Mouse (Mus musculus) hindbrain, embryonic 13.5 days (tissue): ENCODE measurements around the gene Cop1. TPM values are rescaled to one million over a fixed set of nuclear protein-coding genes. Genes with fewer than 3 reads are reported as not detected.

Source experiments
- ATAC-seq: fragments of 200-750 bp; cut with Nextera tagmentation; 2 replicates; pipeline ENCODE4 v1.8.0; 2017; ENCODE audit warnings: moderate TSS enrichment; ENCODE audit not compliant: low FRiP score
- H3K27ac ChIP-seq: fragments of 300-500 bp; sonication (generic); 2 replicates; pipeline ENCODE4 v1.5.1; 2015; ENCODE audit warnings: inconsistent platforms, mild to moderate bottlenecking, moderate library complexity
- H3K27me3 ChIP-seq: fragments of 300-500 bp; sonication (generic); 2 replicates; pipeline ENCODE4 v1.6.1; 2015; ENCODE audit warnings: mild to moderate bottlenecking, inconsistent platforms
- H3K36me3 ChIP-seq: fragments of 300-500 bp; sonication (generic); 2 replicates; pipeline ENCODE4 v1.6.1; 2015; ENCODE audit warnings: mild to moderate bottlenecking, inconsistent platforms
- H3K4me1 ChIP-seq: fragments of 300-500 bp; sonication (generic); replicated peaks from 2 replicates; pipeline ENCODE4 v1.6.1; 2015; ENCODE audit warnings: inconsistent platforms
- H3K4me2 ChIP-seq: fragments of 300-500 bp; sonication (generic); 2 replicates; pipeline ENCODE4 v1.6.1; 2015; ENCODE audit warnings: inconsistent platforms, mild to moderate bottlenecking, moderate library complexity
- H3K4me3 ChIP-seq: fragments of 300-500 bp; sonication (generic); 2 replicates; pipeline ENCODE4 v1.5.1; 2015; ENCODE audit warnings: mild to moderate bottlenecking, inconsistent platforms
- H3K9ac ChIP-seq: fragments of 300-500 bp; sonication (generic); 2 replicates; pipeline ENCODE4 v1.6.1; 2015; ENCODE audit warnings: mild to moderate bottlenecking, inconsistent platforms
- H3K9me3 ChIP-seq: fragments of 300-500 bp; sonication (generic); 2 replicates; pipeline ENCODE4 v1.6.1; 2016; ENCODE audit warnings: inconsistent platforms
- WGBS: fragments of 180-500 bp; shearing (Covaris S2); methylation state at CpG from one replicate; pipeline ENCODE4 v1.1.7; 2015; 5-methylcytosine and 5-hydroxymethylcytosine counted together
- microRNA-seq: library from miRNA; unstranded; fragments of <30 nt; microRNA quantifications from one replicate; pipeline ENCODE4, GENCODE M21; 2016
- polyA plus RNA-seq: library from polyadenylated mRNA; unstranded; fragments of >200 nt; fragmentation: Nextera tagmentation; extraction: Ambion mirVana; gene quantifications from 2 replicates; pipeline ENCODE4 v1.2.1, GENCODE M21; 2015

Cop1 gene
- polyA plus RNA-seq, 1 experiment from 2014 or later = 22.2 TPM

DNA sequence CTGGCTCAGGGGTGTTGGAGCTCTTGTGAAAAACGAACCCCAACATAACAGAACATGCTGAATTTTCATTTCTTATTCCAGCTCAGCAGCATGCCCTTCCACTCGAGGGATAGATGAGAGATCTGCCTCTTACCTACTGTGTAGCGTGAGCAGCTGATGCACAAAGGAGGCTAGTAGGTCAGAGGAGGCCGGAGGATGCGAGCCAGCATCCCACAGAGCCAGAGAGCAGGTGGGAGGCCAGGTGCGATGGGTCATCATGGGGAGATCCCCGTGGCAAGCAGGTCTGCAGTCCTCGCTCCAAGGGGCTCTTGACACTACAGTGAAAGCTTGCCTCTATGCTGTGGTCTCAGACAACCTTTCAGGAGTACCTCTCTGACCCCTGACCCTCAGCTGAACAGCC lies 160.5 kb downstream of the Cop1 start:
- no peak overlapping the region for H3K9ac ChIP-seq
- H3K4me2 ChIP-seq = no peak overlapping the region
- H3K4me3 ChIP-seq = no peak overlapping the region
- peaks cover 21% of the 10 kb centered on the region for H3K4me1 ChIP-seq
- H3K27me3 ChIP-seq = 0 out of 2 replicates have a peak, but pooled peaks cover 7% of the 10 kb centered on the region
- WGBS = 55% methylated on average over 8 of the region's 8 CpGs
- no peaks in the 10 kb centered on the region for H3K36me3 ChIP-seq
- H3K9me3 ChIP-seq = no peaks in the 10 kb centered on the region
- no peak for ATAC-seq
- 0 out of 2 replicates have a peak overlapping the region, but pooled peaks have one; percentile 3 for H3K27ac ChIP-seq

DNA sequence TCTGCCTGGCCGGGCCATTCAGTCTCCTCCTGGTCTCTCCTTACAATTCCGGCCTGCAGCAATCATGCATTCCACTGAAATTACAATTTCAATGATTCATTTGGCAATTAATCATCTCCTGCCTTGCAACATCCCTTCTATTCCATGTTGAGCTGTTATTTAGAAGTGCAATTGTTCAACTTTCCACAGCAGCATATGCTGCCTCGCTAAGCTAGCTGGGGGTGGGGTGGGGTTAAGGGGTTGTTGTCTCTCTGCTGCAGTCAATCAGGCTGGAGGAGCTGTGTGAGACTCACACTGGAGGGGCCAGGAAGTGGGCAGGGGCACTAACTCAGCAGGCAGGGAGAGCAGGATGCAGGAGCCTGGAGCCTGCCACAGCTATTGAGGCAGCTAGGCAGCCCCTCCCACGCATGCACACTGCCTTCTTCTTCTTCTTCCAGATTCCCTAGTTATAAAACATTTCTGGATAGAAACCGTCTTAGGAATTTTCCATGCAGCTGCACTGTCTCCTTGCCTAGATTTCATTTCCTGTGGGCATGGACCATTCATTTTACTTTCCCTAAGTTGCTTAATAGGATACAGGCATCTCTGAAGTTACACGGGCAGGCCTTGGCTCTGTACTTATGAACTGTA lies 161.1 kb downstream of the Cop1 start:
- H3K36me3 ChIP-seq = no peaks in the 10 kb centered on the region
- peaks cover 20% of the 10 kb centered on the region for H3K4me1 ChIP-seq
- no peak overlapping the region for H3K4me2 ChIP-seq
- H3K4me3 ChIP-seq = no peak overlapping the region
- WGBS = 24% methylated on average over 6 of the region's 6 CpGs
- no peaks in the 10 kb centered on the region for H3K9me3 ChIP-seq
- no peak for ATAC-seq
- no peak overlapping the region for H3K9ac ChIP-seq
- 0 out of 2 replicates have a peak, but pooled peaks cover 7% of the 10 kb centered on the region for H3K27me3 ChIP-seq
- 0 out of 2 replicates have a peak overlapping the region, but pooled peaks have one; percentile 3 for H3K27ac ChIP-seq

DNA sequence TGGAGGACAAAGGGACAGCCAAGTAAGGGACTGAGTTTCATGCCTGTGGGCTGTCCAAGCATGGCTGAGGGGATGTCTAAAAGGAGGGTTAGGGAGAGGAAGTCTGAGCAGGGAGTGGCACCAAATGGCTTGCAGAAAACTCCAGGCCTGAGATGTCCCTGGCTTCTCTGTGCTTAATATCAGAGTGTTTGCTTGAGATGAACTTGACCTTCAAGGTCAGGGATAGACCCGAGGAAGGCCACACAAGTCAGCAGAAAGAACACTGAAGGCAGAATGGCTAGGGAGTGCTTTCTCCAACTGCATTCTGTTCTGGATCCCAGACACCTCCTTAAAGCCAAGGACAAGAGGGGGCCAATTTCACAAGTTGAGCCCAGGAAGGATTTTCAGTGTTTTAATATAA lies 161.8 kb downstream of the Cop1 start:
- 55% methylated on average over 1 of the region's 1 CpGs for WGBS
- ATAC-seq = no peak
- Histone ChIP-seq H3K27ac (no peak overlapping the region), H3K4me1 (peaks cover 13% of the 10 kb centered on the region), H3K9me3 (no peaks in the 10 kb centered on the region), H3K9ac (no peak overlapping the region), H3K36me3 (no peaks in the 10 kb centered on the region), H3K27me3 (0 out of 2 replicates have a peak, but pooled peaks cover 7% of the 10 kb centered on the region), H3K4me3 (no peak overlapping the region), H3K4me2 (no peak overlapping the region)

DNA sequence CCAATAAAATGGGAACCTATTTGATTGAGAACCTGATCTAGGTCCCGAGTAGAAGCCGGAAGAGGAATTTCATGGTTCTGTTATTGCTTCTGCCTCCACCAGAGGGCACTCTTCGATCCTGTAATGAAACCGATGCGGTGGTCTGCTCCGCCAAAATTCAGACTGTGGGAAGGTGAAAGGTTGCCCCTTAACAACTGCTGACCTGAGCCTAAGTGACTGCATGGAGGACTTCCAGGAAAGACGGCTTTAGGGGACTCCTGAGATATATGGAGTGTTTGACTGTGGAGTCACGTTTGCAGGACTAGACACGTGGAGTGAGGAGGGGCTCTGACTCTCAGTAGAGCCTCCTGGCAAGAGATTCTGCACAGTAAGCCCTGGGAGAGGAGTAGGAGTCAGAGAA lies 164.4 kb downstream of the Cop1 start:
- no peaks in the 10 kb centered on the region for H3K9me3 ChIP-seq
- WGBS = 11% methylated on average over 9 of the region's 9 CpGs
- H3K36me3 ChIP-seq = no peaks in the 10 kb centered on the region
- no peak overlapping the region for H3K9ac ChIP-seq
- H3K27ac ChIP-seq = no peak overlapping the region
- peak overlapping the region; percentile 45 for H3K4me2 ChIP-seq
- peaks cover 11% of the 10 kb centered on the region for H3K4me1 ChIP-seq
- H3K27me3 ChIP-seq = 0 out of 2 replicates have a peak, but pooled peaks cover 7% of the 10 kb centered on the region
- no peak overlapping the region for H3K4me3 ChIP-seq
- ATAC-seq = peak; percentile 43; the same call in 1 of the 2 replicates

Small RNA genes lying within 50 kb of the gene (microRNA-seq; reads per million reads assigned to microRNA genes)
- 35.1 reads per million, percentile 36 among the genes with 10 or more reads in this experiment for gene Mir1843b
